Mouse (Mus musculus): ENCODE results near the gene Ms4a7. TPM values are rescaled to one million over a fixed set of nuclear protein-coding genes. Genes with fewer than 3 reads are reported as not detected.

Gene Ms4a7
- polyA plus RNA-seq (2012) = not detected in 2 replicates

DNA sequence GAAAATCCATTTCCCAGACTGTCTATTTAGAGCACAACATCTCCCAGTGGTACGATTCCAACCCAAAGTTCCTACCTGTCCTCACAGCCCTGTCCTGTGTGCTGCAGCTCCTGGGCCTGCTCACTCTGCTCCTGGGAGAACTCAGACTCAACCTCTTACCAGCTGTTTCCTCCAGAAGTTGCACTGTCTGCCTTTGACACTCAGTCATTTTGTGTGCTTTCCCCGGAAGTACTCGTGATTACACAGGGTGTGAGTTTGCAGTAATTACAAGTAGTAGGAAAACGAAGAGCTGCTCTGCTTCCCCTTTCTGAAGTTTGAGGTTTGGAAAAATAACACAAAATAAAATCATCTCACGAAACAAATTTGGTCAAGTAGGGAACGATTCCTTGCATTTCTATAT lies at the start of gene Ms4a7:
Gene Ms4a7, minus strand, starts transcription at position 215 of the 400 bp plus-strand sequence.
- no peak for TF ChIP-seq GATA1 (IDR thresholded peaks at IDR 0.05; ENCODE audit: low read length)

DNA sequence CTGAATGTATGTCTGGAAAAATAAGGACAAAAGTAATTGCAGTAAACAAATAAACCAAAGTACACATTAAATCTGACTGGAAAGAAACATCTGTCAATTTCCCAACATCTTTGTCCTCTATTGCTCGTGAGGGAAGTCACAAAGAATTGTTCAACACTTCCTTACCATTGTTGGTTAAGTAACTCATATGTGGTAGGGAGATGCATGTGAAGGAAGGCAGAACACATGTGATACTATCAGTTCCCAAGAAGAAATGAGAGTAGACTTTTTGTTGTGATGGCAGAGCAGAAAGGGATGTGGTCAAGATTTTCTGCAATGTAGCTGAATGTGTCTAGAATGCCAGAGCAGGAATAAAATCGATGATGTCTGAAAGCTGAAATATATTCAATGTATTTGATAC lies 40.5 kb upstream of the Ms4a7 start:
- TF ChIP-seq GATA1 (IDR thresholded peaks at IDR 0.05; ENCODE audit: low read length) = no peak

DNA sequence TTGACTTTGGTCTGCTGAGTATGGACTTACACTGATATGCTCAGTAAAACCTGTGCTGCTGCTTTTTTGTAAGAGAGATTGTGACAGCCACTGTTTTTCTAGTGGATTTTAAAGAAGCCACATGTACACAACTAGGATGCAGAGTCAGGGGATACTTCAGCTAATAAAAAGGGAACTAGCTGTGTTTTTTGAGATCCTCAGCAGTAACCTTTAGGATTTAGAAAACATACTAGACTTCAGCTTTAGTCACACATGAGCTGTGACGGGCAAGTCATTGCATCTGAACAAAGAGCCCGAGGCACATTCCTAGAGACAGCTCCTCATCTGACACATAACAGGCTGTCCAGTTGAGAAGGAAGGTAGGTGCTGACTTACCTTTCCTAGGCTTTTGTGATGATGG lies 39.3 kb upstream of the Ms4a7 start, which contains the start of gene Ms4a4a:
Gene Ms4a4a, plus strand, starts transcription at position 251 of the 400 bp plus-strand sequence.
- TF ChIP-seq GATA1 (IDR thresholded peaks at IDR 0.05; ENCODE audit: low read length) = no peak

DNA sequence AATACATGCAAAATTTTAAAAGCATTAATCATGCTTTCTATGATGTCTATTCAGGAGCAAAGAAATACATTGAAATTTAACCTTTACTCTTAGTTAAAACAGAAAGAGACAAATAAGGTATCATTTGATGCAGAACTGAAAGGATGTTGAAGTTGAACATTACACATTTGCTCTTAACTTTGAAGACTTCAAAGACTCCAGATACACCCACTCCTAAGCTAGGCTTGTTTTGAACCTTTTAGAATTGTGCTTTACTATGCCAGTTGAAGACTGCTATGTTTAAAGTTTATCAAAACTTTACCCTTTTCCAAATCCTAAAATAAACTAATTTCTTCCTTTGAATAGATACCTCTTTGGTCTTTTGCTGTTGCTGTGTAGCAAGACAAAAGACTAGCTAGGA lies 35.2 kb upstream of the Ms4a7 start:
- no peak for TF ChIP-seq GATA1 (IDR thresholded peaks at IDR 0.05; ENCODE audit: low read length)

DNA sequence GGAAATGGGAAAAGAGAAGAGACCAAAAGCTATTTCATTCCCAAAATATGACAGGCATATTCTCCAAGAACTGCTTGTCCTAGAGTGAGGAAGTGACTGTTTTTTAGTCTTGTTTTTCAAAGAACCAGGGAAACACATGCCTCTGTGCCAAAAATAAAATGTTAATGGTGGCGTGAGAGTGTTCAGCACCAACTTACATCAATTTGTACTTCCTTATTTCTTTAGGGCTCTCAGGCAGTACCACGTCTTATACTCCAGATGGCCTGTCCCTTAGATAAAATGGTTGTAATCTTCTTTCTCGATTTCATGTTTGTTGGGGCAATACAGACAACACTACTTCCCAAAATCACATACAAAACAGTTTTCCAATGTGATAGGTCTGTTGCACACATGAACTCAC lies 32.4 kb upstream of the Ms4a7 start:
- no peak for TF ChIP-seq GATA1 (IDR thresholded peaks at IDR 0.05; ENCODE audit: low read length)

DNA sequence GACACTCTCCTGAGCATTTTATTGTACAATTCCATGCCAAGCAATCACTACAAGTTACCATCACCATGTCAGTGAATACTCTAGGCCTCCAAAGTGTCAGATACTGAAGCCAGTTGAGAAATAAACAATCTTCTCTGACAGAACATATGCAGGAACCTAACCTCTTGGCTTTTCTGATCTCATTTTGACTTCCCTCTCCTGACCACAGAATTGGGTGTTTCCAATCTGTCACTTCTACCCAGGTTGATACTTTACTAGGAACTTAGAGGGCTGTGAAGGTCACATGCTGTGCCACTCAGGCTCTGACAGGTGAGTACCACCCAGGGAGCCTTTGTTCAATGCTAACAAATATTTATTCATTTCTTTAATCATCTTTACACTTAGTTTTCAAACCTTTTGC lies 26.1 kb upstream of the Ms4a7 start:
- TF ChIP-seq GATA1 (IDR thresholded peaks at IDR 0.05; ENCODE audit: low read length) = no peak

DNA sequence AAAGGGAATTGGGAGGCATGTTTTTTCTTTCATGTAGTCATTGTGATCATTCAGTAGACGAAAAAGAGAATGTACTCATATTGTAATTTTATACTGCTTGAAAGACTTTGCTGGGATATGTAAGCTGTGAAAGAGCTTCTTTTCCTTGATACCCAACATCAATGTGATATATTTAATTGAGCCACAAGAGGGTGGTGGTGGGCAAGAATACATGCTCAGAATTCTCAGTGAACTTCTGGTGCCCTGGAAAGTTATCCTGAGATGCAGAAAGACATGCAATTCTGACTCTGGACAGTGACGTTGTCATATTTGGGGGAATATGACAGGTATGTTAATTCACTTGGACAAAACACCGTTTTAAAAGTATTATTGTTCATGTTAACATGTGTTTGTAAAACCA lies 24.2 kb upstream of the Ms4a7 start:
- TF ChIP-seq GATA1 (IDR thresholded peaks at IDR 0.05; ENCODE audit: low read length) = no peak

DNA sequence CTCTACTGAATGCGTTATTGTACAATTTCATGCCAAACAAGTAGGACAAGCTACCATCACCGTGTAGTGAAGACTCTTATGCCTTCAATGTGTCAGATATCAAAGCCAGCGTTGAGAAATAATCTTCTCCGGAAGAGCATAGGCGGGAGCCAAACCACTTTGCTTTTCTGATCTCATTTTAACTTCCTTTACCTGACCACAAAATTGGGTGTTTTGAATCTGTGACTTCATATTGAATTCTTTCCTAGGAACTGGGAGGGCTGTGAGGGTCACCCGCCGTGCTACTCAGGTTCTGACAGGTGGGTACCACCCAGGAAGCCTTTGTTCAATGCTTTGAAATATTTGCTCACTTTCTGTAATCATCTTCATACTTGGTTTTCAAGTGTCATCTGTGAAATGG lies 19.8 kb upstream of the Ms4a7 start:
- no peak for TF ChIP-seq GATA1 (IDR thresholded peaks at IDR 0.05; ENCODE audit: low read length)

DNA sequence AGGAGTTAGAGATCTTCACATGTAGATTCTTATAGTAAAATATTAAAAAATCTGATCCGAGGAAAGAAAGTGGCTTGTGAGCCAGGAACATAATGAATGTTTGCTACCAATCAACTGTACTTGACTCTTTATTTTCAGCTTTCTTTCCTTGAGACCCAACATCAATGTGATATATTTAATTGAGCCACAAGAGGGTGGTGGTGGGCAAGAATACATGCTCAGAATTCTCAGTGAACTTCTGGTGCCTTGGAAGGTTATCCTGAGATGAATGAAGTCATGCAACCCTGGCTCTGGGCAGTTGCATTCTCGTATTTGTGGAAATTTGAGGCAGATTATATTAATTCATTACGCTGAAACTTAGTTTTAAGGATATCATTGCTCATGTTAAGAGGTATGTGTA lies 15.9 kb upstream of the Ms4a7 start:
- no peak for TF ChIP-seq GATA1 (IDR thresholded peaks at IDR 0.05; ENCODE audit: low read length)

DNA sequence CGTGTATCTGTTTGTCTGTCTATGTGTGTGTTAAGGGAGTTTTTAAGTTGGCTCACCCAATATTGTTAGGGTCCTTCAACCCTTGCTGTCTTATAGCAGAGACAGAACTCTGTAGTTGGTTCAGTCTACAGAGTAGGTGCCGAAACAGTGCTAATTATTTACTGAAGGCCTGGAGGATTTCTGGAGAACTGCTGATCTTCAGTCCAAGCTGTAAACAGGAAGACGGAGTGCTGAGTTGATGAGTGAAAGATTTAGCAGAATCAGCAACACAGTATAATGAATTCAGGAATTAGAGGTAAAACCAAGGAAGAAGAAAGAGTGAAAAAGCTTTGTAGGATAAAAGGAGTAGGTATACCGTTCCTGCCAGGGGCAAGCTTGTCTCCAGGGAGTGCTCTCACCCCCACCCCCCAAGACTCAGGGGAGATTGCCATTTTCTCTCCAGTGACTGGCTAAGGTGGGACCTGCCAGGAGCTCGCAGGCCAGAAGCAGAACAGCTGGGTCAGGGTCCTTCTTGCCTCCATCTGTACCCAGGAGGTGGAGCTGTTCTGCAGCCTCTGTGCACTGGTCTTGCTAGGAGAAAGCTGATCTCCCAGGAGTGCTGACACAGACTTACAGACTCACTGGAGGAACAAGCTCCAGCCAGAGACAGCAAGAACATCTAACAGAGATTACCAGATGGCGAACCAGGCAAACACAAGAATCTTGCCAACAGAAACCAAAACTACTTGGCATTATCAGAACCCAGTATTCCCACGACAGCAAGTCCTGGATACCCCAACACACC lies 13.9 kb upstream of the Ms4a7 start:
- no peak for TF ChIP-seq GATA1 (IDR thresholded peaks at IDR 0.05; ENCODE audit: low read length)

DNA sequence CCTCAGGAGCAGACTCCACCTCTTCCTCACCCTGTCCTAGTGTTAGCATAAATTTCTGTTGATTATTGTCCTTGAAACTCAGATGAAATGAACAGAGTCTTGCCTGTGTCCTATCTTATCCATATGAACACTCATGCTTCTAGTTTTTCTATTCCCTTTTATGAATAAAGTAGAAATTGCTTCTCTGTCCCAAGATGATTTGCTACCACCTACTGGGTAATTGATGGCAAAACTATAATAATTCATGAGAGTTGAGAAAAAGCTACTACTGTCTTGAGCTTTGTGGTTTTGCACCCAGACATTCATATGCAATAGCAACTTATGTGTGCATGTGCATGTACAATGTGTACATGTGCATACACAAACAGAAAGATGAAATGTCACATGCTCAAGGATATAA lies 8.0 kb upstream of the Ms4a7 start:
- no peak for TF ChIP-seq GATA1 (IDR thresholded peaks at IDR 0.05; ENCODE audit: low read length)

DNA sequence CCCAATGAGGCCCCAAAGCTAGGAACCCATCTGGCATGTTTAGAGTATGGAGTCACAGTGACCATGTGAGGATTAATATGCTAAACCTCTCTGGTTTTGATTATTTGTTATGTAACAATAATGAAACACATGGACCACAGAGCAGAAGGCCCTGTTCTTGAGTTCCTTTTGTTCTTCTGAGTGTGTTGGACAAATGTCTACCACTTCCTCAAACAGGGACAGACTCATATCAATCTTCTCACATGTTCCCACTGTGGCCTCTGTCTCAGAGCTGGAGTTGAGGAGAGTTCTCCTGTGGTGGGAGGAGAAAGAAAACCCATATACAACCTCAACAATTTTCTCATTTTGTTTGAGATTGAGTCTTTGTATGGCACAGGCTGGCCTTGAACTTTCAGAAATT lies 7.2 kb upstream of the Ms4a7 start:
- no peak for TF ChIP-seq GATA1 (IDR thresholded peaks at IDR 0.05; ENCODE audit: low read length)

DNA sequence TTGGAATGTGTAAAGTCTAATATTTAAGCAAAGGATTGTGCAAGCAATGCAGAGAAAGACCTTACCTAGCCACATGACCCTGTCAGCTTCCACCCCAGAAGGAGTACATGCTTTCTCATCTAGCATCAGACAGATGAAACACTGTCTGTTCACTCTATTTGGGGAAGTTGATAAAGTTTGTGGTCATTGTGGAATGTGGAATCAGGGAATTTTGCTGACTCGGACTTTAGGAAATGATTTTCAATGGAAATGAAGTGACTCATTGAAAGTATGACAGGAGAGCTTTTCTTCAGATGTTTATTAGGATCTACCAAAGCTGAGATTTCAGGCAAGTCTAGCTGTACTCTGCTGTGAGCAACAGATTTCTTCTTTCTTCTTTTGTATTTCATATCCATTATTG lies 14.8 kb downstream of the Ms4a7 start:
- no peak for TF ChIP-seq GATA1 (IDR thresholded peaks at IDR 0.05; ENCODE audit: low read length)

DNA sequence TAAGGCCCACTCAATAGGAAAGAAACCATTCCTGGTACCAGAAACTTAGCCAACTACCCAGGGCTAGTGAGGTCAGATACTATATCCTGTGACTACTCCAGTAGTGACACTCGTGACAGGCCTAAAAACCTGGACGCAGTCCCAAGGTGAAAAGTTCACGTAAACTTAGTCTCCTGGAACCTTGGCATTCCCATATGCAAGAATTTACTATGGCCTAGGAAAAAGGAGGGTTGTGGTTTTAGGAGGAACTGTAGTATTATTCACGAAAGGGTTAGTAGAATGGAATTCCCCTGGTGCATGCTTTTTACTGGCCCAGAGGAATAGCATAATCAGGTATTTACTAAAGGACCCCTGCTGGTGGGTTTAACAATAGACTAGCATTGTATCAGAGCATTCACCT lies 19.2 kb downstream of the Ms4a7 start:
- no peak for TF ChIP-seq GATA1 (IDR thresholded peaks at IDR 0.05; ENCODE audit: low read length)

DNA sequence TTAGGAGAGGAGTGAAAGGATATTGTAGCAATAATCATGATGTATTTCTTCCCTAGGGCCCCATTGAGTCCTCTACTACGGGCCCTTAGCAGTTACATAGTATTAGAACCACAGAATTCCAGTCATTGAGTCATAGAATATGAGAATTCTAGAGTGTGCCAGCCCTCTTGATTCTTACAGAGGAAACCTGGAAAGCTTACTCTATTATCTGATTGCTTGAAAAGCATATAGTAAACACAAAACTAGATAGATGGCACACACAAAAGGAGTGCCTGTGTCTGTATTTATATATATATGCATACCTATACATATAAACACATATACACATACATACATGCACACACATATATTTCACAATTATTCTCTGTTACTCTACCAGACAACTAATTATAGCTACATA lies 21.6 kb downstream of the Ms4a7 start, which contains the start of gene Ms4a14:
Gene Ms4a14, minus strand, starts transcription at position 101 of the 400 bp plus-strand sequence.
- TF ChIP-seq GATA1 (IDR thresholded peaks at IDR 0.05; ENCODE audit: low read length) = no peak

DNA sequence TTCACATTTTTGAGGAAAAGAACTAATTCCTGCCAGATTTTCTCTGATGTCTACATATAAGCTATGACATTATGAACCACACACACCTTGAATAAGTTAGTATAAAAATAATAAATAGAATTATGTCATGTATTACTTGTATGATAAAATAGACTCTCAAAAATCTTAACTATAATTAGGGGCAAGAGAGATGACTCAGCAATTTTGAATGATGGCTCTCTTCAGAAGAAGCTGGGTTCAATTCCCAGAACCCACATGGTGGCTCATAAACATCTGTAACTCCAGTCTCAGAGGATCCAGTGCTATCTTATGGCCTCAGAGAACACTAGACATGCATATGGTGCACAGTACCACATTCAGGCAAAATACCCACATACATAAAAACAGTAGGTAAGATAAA lies 27.1 kb downstream of the Ms4a7 start:
- TF ChIP-seq GATA1 (IDR thresholded peaks at IDR 0.05; ENCODE audit: low read length) = no peak

DNA sequence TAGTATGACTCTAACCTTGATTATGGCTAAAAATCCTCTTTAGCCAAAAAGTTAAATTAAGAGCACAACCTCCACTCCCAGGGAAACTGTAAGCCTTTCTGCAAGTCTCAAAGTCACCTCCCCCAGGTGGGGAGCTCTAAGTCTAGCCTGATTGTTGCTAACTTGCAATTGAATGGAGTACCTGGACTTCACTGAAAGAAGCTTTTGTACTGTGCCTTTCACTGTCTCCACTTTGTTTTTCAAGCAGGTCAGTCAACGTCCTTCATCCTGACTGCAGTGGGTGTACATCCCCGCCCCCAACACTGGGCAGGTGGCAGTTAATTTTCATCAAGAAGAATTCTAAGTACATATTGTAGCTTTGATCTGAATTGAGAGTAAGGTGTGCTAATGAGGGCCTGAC lies 37.0 kb downstream of the Ms4a7 start:
- no peak for TF ChIP-seq GATA1 (IDR thresholded peaks at IDR 0.05; ENCODE audit: low read length)
